Mouse (Mus musculus): ENCODE data around the gene Ccna2. TPM values are rescaled to one million over a fixed set of nuclear protein-coding genes. Genes with fewer than 3 reads are reported as not detected.

The Ccna2 gene
- total RNA-seq, 2 experiments from 2014 or later = 202 to 226 TPM

DNA sequence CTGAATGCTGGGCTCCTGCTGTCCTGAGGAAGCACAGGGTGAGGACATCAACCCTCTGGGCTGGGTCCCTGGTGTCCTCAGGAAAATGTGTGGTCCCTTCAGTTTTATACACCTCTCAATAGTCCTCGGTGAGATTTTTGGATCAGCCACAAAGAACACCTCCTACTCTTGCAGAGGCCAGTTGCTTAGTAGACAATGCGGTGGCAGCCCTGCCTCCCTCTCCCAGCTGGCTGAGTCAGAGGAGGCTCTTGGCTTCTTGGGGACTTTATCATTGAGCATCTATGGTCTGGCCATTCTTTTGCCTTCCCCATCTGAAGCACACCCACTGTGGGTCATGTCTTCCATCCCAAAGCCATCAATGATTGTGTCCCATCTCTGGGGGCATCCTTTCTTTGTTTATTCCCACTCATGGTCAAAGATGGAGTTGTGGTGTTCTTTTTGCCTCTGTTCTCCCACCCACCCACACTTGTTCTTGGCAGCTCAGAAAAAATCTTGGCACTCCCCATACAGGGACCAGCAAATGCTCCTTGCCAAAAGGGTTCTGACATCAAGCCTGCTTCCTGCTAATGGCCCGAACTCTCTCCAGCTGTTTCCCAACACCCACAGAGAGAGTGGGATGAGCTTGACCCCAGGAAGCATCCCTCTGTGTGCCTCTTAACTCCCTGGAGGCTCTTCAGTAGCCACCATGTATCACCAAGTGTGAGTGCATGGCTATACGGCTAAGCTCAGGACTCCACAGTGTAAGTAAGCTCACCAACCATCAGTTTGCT lies 34.1 kb downstream of the Ccna2 start:
- no peak for ATAC-seq (replicated peaks; ENCODE audit: low FRiP score, low TSS enrichment, poor library complexity, severe bottlenecking)

DNA sequence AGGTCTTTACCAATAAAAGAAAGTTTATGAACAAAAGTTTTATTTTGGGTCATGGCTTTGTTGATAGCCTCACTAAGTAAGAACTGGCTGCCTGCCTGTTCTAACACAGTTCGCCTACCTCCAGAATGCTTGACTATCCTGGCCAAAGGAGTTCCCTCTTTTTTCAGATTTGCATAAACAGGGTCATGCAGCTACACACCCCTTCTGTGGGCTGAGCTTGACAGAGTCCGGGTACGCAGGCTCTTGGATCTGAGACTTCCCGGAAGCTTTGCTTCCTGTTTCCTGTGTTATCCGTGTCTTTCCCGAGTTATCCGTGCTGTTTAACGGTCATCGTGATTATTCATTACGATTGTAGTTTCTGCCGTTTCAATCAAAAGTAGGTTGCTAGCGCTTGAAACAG lies 35.9 kb downstream of the Ccna2 start:
- ATAC-seq (replicated peaks; ENCODE audit: low FRiP score, low TSS enrichment, poor library complexity, severe bottlenecking) = no peak

DNA sequence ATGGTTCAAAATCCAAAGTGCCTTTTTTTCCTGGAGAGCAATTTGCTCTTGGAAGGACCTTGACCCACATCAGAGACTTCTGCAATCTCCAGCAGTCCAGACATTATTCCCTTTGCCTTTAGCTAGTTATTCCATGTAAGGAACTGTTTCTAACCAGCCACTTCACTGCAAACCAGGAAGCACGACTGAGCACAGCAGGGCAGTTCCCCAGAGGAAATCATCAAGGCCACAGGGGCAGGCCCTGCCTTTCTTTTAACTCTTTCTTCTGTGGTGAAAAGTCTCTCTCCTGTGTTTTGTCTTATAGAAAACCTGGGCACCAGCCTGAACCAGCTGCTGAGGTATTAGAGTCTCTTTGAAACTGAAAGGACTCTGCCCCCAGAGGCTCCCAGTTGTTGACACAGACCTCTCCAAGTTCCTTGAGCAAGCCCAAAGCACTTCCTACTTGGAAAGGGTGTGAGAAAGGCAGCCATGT lies 38.7 kb downstream of the Ccna2 start:
- no peak for ATAC-seq (replicated peaks; ENCODE audit: low FRiP score, low TSS enrichment, poor library complexity, severe bottlenecking)

DNA sequence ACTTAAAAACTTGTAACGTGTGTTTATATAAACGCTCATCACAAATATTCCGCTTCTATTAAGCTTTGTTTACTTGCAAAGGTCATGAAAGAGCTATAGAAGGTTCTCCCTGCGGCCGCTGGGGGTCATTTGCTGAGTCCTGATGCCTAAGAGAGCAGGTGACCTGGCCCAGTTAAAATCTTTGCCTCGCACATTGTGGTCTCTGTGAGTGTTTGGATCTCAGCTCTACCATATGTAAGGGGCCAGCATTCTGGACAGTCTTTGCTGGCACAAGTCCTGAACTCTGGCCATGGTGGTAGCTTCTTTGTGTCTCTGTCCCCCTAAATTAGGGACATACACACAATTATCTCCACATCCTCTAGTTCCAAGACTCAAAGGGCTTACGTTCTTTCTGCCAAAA lies 39.2 kb downstream of the Ccna2 start:
- no peak for ATAC-seq (replicated peaks; ENCODE audit: low FRiP score, low TSS enrichment, poor library complexity, severe bottlenecking)

DNA sequence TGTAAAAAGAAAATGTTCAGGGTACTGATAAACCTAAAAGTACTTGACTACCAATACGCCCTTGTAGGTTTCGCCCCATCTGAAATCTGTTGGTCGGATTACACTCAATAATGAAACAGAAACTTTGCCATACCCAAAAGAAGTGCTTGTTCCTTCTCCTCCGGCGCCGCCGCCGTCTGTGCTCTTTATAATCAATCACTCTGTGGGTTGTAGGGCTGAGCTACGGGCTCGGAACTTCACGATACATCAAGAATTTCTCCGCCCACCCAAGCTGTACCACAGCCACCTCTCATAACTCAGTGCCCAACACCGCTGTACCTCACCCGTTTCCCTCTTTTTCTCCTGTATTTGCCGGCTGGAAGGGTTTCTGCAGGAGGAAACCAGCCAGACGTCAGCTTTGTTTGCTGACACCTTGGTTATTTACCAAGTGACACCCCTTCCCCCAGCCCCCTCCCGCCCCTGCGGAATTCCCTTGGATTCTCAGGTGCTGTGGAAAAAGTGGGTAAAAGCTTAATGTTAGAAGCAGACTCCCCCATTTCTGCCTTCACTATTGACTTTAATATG lies 39.9 kb downstream of the Ccna2 start:
- peak; percentile 52; the same call in 1 of the 2 replicates for ATAC-seq (replicated peaks; ENCODE audit: low FRiP score, low TSS enrichment, poor library complexity, severe bottlenecking)

DNA sequence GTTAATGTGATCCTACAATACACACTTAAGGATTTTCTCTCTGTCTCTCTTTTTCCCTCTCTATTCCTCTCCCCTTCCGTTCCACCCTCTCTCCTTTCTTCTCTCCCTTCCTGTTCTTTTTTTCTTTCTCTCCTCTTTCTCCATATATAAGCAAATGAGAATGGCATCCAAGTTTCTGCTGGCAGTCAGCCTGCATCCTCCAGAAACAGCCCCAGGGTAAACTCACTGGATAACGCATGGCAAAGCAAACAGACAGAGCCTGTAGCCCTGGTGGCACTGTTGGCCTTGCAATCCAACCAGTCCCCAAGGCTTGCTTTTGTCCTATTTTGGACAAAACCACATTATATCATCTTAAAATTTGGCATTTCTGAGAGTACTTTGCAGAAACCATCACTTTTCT lies 40.7 kb downstream of the Ccna2 start:
- no peak for ATAC-seq (replicated peaks; ENCODE audit: low FRiP score, low TSS enrichment, poor library complexity, severe bottlenecking)

DNA sequence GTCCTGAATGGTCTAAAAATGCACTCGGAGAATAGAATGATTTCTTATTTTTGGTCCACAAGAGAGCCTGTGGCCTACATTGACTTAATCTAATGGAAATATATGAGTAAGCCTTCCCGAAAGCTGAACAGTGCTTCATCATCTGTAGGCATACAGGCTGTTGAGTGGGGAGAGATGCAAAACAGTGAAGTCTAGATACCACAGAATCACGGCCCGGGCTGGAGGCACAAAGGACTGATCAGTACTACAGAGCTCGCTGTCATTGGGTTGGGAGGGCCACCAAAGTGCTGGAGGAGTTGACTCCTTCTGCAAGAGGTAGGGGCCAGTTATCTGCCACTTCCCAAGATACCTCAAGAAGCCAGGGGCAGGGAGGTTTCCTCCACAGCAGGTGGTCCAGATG lies 41.2 kb downstream of the Ccna2 start:
- no peak for ATAC-seq (replicated peaks; ENCODE audit: low FRiP score, low TSS enrichment, poor library complexity, severe bottlenecking)

DNA sequence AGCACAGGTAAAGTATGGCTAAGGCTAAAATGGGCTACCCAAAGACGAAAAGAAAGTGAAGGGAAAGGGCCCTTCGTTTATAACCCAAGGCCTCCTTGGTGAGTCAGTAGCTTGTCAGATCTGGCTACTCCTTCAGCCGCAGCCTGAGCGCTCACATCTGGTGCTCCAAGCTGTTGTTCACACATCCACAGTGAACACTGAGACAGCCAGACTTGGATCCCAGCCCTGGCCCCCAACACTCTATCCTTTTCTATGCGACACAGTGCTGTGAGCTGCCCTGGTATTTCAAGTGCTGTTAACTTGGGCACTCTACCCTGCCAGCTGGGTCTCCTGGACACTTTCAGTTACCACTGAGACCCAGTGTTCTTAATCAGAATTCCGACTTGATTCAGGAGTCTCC lies 41.6 kb downstream of the Ccna2 start:
- no peak for ATAC-seq (replicated peaks; ENCODE audit: low FRiP score, low TSS enrichment, poor library complexity, severe bottlenecking)

DNA sequence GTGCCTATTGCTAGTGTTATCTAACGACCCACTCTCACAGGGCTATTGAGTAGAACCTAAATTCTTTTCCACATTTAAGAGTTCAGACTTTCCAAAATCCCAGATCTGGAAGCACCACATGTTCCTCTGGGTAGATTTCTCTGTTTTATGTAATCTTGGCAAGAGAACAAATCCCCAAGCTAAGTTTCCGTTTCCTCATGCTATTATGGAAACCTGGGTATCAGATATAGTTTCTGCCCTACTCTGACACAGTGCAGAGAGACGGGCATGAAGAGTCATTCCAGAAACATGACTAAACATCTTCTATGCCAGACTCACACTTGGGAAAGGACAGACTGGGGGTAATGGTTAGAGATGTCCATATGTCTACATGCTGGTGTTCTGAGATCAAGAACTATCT lies 47.5 kb downstream of the Ccna2 start:
- no peak for ATAC-seq (replicated peaks; ENCODE audit: low FRiP score, low TSS enrichment, poor library complexity, severe bottlenecking)

DNA sequence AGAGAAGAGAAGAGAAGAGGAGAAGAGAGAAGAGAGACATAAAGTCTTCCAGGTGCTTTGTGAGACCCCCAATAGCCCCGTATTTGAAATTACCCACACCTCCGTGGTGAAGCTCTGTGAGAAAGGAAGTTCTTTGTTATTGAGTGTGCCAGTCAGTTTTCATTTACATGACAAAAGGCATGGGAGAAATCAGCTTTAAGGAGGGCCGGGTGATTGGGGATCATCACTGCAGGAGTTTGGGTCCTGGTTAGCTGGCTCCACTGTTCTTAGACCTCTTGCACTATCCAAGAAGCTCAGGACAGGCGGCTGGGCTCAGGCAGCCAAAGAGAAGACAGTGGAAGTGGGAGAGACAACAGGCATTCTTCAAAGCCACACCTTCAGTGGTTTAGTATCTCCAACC lies 49.8 kb downstream of the Ccna2 start:
- ATAC-seq (replicated peaks; ENCODE audit: low FRiP score, low TSS enrichment, poor library complexity, severe bottlenecking) = no peak

DNA sequence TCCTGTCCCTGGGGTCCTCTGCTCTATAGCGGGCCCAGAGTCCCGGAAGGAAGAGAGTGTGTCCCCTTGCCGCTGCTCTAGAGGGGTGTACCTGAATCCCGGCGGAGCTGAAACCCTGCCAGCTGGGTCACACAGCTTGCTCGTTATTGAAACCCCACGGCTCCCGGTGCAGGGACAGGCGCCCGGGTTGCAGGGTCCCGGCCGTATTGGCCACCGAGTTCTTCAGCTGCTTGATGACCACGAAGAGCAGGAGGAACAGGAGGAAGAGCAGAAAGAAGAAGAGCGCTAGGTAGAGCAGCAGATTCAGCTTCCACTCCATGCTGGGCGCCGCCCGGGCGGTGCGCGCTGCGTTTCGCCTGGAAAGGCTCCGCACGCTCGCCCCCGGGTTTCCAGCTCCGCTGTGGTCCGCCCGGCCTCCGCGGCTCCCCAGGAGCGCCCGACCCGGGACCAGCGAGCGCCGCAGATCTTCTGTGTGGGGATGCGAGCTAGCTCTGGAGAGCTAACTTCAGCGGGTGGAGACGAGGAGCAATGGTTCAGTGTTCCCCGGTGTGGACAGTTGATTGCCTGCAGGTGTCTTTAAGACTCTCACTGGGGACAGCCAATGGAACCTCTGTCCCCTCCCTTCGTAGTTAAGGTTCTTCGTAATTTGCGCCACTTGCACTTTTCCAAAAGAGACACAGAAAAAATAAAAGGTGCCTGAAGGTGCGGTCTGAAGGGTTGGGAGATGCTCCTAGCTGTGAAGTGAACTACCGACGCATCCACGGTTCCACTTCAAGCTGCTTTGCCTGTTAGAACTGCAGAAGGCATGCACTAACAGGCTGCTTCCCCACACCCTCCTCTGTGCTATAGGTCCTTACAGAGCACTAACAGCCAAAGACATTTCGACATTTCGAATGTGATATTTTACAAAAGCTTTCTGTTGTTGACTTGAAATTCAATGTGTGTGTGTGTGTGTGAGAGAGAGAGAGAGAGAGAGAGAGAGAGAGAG lies 50.6 kb downstream of the Ccna2 start, which contains the start of gene Gm11549:
Gene Gm11549, minus strand, starts transcription at position 741 of the 988 bp plus-strand sequence.
- ATAC-seq (replicated peaks; ENCODE audit: low FRiP score, low TSS enrichment, poor library complexity, severe bottlenecking) = no peak

DNA sequence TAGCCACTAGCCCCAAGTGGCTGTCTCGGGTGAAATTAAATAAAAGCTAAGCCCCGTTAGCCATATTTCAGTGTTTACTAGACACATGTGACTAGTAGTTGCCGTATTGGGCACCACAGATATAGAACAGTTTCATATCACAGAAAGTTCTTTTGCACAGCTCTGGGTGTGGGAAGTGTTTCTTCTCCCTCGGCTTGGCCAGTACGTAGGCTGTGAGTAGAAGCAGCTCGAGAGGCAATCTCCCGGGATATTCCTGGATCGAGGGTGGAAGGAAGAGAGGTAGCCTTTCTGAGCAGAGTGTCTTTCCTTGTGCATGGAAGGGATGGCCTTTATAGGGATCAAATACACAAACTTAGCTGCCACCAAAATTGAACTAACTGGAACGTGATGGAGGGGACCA lies 55.8 kb downstream of the Ccna2 start:
- no peak for ATAC-seq (replicated peaks; ENCODE audit: low FRiP score, low TSS enrichment, poor library complexity, severe bottlenecking)

Other genes with a start within 250 kb of the Ccna2 start
- 7.1 and 9.9 TPM in 2 replicates for gene Anxa5, start 96.3 kb downstream of the Ccna2 start, total RNA-seq (2014; fragmentation: Nextera tagmentation)
- 16.3 and 26.3 TPM in 2 replicates for gene Anxa5, start 96.3 kb downstream of the Ccna2 start, total RNA-seq (2017)
- 1.1 TPM in 1 of 2 replicates, not detected in the other for gene 1810062G17Rik, start 96.2 kb downstream of the Ccna2 start, total RNA-seq (2014; fragmentation: Nextera tagmentation)
- 3.0 TPM in 1 of 2 replicates, not detected in the other for gene 1810062G17Rik, start 96.2 kb downstream of the Ccna2 start, total RNA-seq (2017)
- gene Gm11549, start 50.3 kb downstream of the Ccna2 start, total RNA-seq (2014; fragmentation: Nextera tagmentation) = not detected in 2 replicates
- gene Gm11549, start 50.3 kb downstream of the Ccna2 start, total RNA-seq (2017) = not detected in 2 replicates
- gene Exosc9, start 19.5 kb downstream of the Ccna2 start, total RNA-seq (2014; fragmentation: Nextera tagmentation) = 57.8 and 68.1 TPM in 2 replicates
- gene Exosc9, start 19.5 kb downstream of the Ccna2 start, total RNA-seq (2017) = 117 and 135 TPM in 2 replicates
- 2.4 and 3.4 TPM in 2 replicates for gene Bbs7, start 41.3 kb upstream of the Ccna2 start, total RNA-seq (2014; fragmentation: Nextera tagmentation)
- 3.7 and 4.7 TPM in 2 replicates for gene Bbs7, start 41.3 kb upstream of the Ccna2 start, total RNA-seq (2017)
- gene Trpc3, start 118.0 kb upstream of the Ccna2 start, total RNA-seq (2014; fragmentation: Nextera tagmentation) = not detected in 2 replicates
- not detected in 2 replicates for gene Trpc3, start 118.0 kb upstream of the Ccna2 start, total RNA-seq (2017)